Mouse (Mus musculus): ENCODE data around the gene Adprh. TPM values are rescaled to one million over a fixed set of nuclear protein-coding genes. Genes with fewer than 3 reads are reported as not detected.

The Adprh gene
- polyA plus RNA-seq, 1 experiment = 38.1 TPM

DNA sequence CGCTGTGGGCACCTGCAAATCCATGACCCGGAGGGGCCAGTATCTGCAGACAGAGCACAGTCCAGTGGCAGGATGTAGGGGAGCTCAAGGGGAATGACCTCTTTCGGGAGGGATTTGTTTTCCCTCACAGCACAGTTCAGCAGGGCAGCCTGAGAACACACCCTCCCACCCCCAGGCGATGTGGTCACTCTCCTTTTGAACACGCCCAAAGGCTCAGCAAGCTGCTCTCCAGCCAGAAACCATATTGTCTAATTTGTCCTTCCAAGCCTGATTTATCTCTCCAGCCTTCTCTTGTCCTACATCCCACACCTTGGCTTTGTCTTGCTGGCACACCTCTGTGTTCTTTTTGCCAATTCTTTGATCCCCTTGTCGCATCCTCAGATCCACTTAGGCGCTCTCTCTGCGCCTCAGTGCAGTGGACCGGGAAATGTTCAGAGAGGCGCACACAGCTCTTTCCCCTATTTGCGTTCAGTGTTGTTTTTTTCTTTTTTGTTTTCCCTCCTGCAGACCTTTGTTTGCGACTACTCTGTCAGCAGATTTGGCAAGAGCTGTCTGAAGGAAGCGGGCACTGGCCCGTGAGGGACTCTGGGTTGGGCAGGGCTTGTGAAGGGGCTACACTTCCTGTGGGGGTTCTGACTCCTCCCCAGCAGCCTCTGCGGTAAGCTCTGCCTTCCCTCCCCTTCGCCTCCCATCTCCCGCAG, 52.8 kb downstream of the Adprh start:
- no peak overlapping the region for H3K27ac ChIP-seq (ENCODE audit: insufficient read depth, low read depth, low read length)
- H3K4me3 ChIP-seq (ENCODE audit: insufficient read depth, low read length) = no peak overlapping the region
- TF ChIP-seq CTCF (IDR thresholded peaks at IDR 0.05; ENCODE audit: low read depth, low read length) = no peak
- TF ChIP-seq POLR2A (IDR thresholded peaks at IDR 0.05; ENCODE audit: borderline replicate concordance, low read depth, low read length) = no peak
- H3K4me1 ChIP-seq (ENCODE audit: control insufficient read depth, insufficient read depth, low read length) = peaks cover 28% of the 10 kb centered on the region

DNA sequence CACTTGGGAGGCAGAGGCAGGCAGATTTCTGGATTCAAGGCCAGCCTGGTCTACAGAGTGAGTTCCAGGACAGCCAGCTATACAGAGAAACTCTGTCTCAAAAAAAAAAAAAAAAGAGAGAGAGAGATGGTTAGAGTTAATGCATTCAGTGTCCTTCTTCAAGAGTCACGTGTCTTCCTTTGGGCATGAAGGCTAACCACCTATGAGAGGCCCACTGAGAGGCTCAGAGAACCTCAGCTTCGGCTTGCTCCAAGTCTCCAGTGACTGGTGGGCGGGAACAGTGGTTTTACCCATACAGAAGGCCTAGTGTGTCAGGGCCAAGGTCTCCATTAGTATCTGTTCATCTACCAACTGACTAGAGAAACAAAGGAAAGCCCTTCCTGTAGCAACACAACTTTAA, 53.4 kb downstream of the Adprh start:
- Histone ChIP-seq H3K4me3 (ENCODE audit: insufficient read depth, low read length) (no peak overlapping the region), H3K4me1 (ENCODE audit: control insufficient read depth, insufficient read depth, low read length) (peaks cover 30% of the 10 kb centered on the region), H3K27ac (ENCODE audit: insufficient read depth, low read depth, low read length) (no peak overlapping the region)
- TF ChIP-seq POLR2A (IDR thresholded peaks at IDR 0.05; ENCODE audit: borderline replicate concordance, low read depth, low read length) (no peak), CTCF (IDR thresholded peaks at IDR 0.05; ENCODE audit: low read depth, low read length) (no peak)

DNA sequence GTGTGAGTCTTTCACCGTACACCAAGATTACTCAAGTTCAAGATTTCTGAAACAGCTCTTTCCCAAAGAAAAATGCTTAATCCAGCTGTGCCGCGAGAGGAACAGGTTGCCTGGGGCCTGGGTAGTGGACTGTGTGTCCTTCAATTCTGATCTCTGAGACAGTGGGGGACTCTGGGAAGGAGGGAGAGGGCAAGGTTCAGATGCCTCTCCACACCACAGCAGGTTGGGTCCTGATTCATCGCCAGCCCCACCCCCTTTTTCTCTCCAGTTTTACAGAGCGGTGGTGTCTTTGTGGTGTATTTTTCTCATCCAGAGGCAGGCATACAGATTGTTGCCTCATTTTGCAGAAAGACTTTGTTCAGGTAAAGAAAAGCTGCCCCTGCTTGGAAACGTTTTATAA, 54.2 kb downstream of the Adprh start:
- Histone ChIP-seq H3K4me1 (ENCODE audit: control insufficient read depth, insufficient read depth, low read length) (peaks cover 28% of the 10 kb centered on the region), H3K4me3 (ENCODE audit: insufficient read depth, low read length) (no peak overlapping the region), H3K27ac (ENCODE audit: insufficient read depth, low read depth, low read length) (no peak overlapping the region)
- TF ChIP-seq POLR2A (IDR thresholded peaks at IDR 0.05; ENCODE audit: borderline replicate concordance, low read depth, low read length) (no peak), CTCF (IDR thresholded peaks at IDR 0.05; ENCODE audit: low read depth, low read length) (no peak)

DNA sequence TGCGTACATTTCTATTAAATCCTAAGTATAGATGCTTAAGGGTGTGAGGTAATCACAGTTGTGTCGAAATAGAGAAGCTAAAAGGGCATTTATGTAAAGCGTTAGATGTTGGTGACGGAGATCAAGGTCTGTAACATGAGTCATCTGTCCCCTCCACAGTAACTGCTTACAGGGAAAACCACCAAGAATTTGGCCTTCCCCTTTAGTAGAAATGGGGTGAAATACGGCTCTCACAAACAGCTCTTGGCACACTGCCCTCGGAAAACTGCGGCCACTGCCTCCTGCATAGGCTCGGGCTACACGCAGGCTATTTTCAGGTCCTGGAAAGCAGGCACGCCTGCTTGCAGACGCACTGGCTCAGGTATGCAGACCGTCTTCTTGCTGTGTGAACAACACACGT, 56.3 kb downstream of the Adprh start:
- Histone ChIP-seq H3K27ac (ENCODE audit: insufficient read depth, low read depth, low read length) (no peak overlapping the region), H3K4me3 (ENCODE audit: insufficient read depth, low read length) (peak overlapping the region; percentile 27)

DNA sequence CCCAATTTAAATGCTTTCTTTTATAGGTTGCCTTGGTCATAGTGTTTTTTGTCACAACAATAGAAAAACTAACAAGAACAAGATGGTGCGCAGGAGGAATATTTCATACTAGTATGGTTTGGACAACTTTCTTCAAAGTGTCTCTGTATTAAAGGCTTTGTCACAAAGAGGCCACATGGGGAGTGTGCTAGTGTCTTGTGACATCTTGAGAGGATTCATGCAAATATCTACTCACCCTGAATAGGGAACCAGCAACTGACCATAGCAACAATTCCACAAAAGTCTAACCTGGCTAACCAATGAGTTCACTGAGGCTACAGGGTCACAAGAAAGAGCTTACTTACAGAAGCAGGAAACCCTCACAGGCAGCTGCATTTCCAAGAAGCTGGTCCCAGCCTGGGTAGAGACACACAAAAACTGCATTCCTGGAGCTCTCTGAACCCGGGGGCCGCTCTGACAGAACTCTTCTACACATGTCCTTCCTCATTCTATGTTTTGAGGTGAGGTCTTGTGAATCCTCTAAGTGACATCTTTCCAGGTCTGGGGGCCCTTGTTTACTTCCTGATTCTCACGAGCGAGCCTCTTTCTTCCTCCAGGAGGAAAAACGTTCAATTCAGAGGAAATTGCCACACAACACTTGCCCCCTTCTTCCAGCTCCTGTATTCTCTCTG, 57.3 kb downstream of the Adprh start:
- H3K4me1 ChIP-seq (ENCODE audit: control insufficient read depth, insufficient read depth, low read length) = peaks cover 28% of the 10 kb centered on the region
- H3K4me3 ChIP-seq (ENCODE audit: insufficient read depth, low read length) = no peak overlapping the region
- TF ChIP-seq POLR2A (IDR thresholded peaks at IDR 0.05; ENCODE audit: borderline replicate concordance, low read depth, low read length) (no peak), CTCF (IDR thresholded peaks at IDR 0.05; ENCODE audit: low read depth, low read length) (no peak)
- no peak overlapping the region for H3K27ac ChIP-seq (ENCODE audit: insufficient read depth, low read depth, low read length)

More for the DNA sequence above, 56.3 kb downstream of the Adprh start:
- H3K4me1 ChIP-seq (ENCODE audit: control insufficient read depth, insufficient read depth, low read length) = peaks cover 27% of the 10 kb centered on the region
- TF ChIP-seq CTCF (IDR thresholded peaks at IDR 0.05; ENCODE audit: low read depth, low read length) (no peak), POLR2A (IDR thresholded peaks at IDR 0.05; ENCODE audit: borderline replicate concordance, low read depth, low read length) (no peak)

DNA sequence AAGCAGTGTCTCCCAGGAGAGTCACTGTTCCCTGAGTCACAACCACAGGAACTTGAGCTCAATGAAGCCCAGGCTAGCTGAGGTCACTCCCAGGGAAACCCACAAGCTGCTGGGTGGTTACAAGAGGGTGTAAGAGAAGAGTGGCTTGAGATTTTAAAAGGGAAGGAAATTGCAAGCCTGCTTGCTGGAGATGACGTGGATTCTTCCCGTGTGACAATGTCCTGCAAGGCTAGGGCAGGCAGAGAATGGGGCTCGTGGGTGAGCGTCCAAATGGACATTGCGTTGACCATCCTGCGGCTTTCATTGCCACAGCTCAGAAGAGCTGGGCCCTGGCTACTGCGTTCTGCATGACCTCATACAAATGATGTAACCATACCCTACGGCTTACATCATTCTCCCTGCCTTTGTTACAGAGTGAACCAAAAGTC, 58.3 kb downstream of the Adprh start:
- H3K4me3 ChIP-seq (ENCODE audit: insufficient read depth, low read length) = 0 out of 2 replicates have a peak overlapping the region, but pooled peaks have one; percentile 6
- no peak overlapping the region; the same call in 1 of the 2 replicates for H3K27ac ChIP-seq (ENCODE audit: insufficient read depth, low read depth, low read length)
- no peak for TF ChIP-seq CTCF (IDR thresholded peaks at IDR 0.05; ENCODE audit: low read depth, low read length)
- TF ChIP-seq POLR2A (IDR thresholded peaks at IDR 0.05; ENCODE audit: borderline replicate concordance, low read depth, low read length) = no peak
- H3K4me1 ChIP-seq (ENCODE audit: control insufficient read depth, insufficient read depth, low read length) = peaks cover 29% of the 10 kb centered on the region

Other genes starting within 250 kb of the Adprh start
- not detected in 2 replicates for gene Nr1i2, start 157.9 kb downstream of the Adprh start, polyA plus RNA-seq (2012; ENCODE audit: insufficient read depth, insufficient read length, missing spikeins)
- gene Maats1, start 110.6 kb downstream of the Adprh start, polyA plus RNA-seq (2012; ENCODE audit: insufficient read depth, insufficient read length, missing spikeins) = not detected in 2 replicates
- gene Cox17, start 105.7 kb downstream of the Adprh start, polyA plus RNA-seq (2012; ENCODE audit: insufficient read depth, insufficient read length, missing spikeins) = 115 and 119 TPM in 2 replicates
- gene Gm21987, start 105.7 kb downstream of the Adprh start, polyA plus RNA-seq (2012; ENCODE audit: insufficient read depth, insufficient read length, missing spikeins) = not detected in 2 replicates
- gene Popdc2, start 90.5 kb downstream of the Adprh start, polyA plus RNA-seq (2012; ENCODE audit: insufficient read depth, insufficient read length, missing spikeins) = not detected in 2 replicates
- not detected in 2 replicates for gene Pla1a, start 19.6 kb downstream of the Adprh start, polyA plus RNA-seq (2012; ENCODE audit: insufficient read depth, insufficient read length, missing spikeins)
- 7.7 and 8.9 TPM in 2 replicates for gene Cd80, start 2.9 kb upstream of the Adprh start, polyA plus RNA-seq (2012; ENCODE audit: insufficient read depth, insufficient read length, missing spikeins)
- 11.9 and 13.1 TPM in 2 replicates for gene Timmdc1, start 70.0 kb upstream of the Adprh start, polyA plus RNA-seq (2012; ENCODE audit: insufficient read depth, insufficient read length, missing spikeins)
- gene Poglut1, start 97.6 kb upstream of the Adprh start, polyA plus RNA-seq (2012; ENCODE audit: insufficient read depth, insufficient read length, missing spikeins) = 26.0 and 28.2 TPM in 2 replicates
- 25.9 and 30.2 TPM in 2 replicates for gene Tmem39a, start 106.0 kb upstream of the Adprh start, polyA plus RNA-seq (2012; ENCODE audit: insufficient read depth, insufficient read length, missing spikeins)